Mouse (Mus musculus): ENCODE measurements at regions not wholly inside any gene's neighbourhood (a gene's known extent, or its start where the extent isn't known, plus 50 kb on each side); places are given as distances from the start of the nearest gene placed in this dataset.
"Not testable (repeated sequence)": the region's sequence is repeated elsewhere in the genome, so short reads cannot be mapped to it uniquely, and the experiment has no call there.

GRCm38 (mm10) chr1:83970641-83971285 is 393.2 kb downstream of the Pid1 start:
- Histone ChIP-seq H3K4me3 (replicated peaks; ENCODE audit: low read length) (no peak overlapping the region), H3K9me3 (ENCODE audit: low read length) (no peaks in the 10 kb centered on the region), H3K27me3 (ENCODE audit: insufficient read depth, low read length) (no peaks in the 10 kb centered on the region), H3K4me1 (replicated peaks; ENCODE audit: low read depth, low read length) (no peaks in the 10 kb centered on the region), H3K36me3 (ENCODE audit: insufficient read depth, low read length) (no peaks in the 10 kb centered on the region)
- TF ChIP-seq CTCF (conservative IDR thresholded peaks at IDR 0.05; ENCODE audit: low read length), result no peak

- H3K27me3 ChIP-seq (ENCODE audit: insufficient read depth, low read length); H3K9me3 ChIP-seq (ENCODE audit: low read length); H3K36me3 ChIP-seq (ENCODE audit: insufficient read depth, low read length); H3K4me3 ChIP-seq (replicated peaks; ENCODE audit: low read length); H3K4me1 ChIP-seq (replicated peaks; ENCODE audit: low read depth, low read length): not testable (repeated sequence)
These were observed 399.3 kb downstream of the Pid1 start for GRCm38 (mm10) chr1:83964631-83965030.

- TF ChIP-seq NANOG (IDR thresholded peaks at IDR 0.05; ENCODE audit: borderline replicate concordance, low read length), result no peak
- TF ChIP-seq CTCF (conservative IDR thresholded peaks at IDR 0.05; ENCODE audit: low read length), result no peak
- Histone ChIP-seq H3K4me3 (replicated peaks; ENCODE audit: low read length) (no peak overlapping the region), H3K4me1 (replicated peaks; ENCODE audit: low read depth, low read length) (no peaks in the 10 kb centered on the region), H3K27me3 (ENCODE audit: insufficient read depth, low read length) (no peaks in the 10 kb centered on the region), H3K9me3 (ENCODE audit: low read length) (no peaks in the 10 kb centered on the region), H3K36me3 (ENCODE audit: insufficient read depth, low read length) (no peaks in the 10 kb centered on the region)
These were observed 402.2 kb downstream of the Pid1 start for GRCm38 (mm10) chr1:83961761-83962160.

- Histone ChIP-seq H3K36me3 (ENCODE audit: insufficient read depth, low read length) (no peaks in the 10 kb centered on the region), H3K9me3 (ENCODE audit: low read length) (no peaks in the 10 kb centered on the region), H3K4me1 (replicated peaks; ENCODE audit: low read depth, low read length) (no peaks in the 10 kb centered on the region), H3K4me3 (replicated peaks; ENCODE audit: low read length) (no peak overlapping the region), H3K27me3 (ENCODE audit: insufficient read depth, low read length) (no peaks in the 10 kb centered on the region)
- TF ChIP-seq POU5F1 (IDR thresholded peaks at IDR 0.05; ENCODE audit: borderline replicate concordance, low read length) (no peak), NANOG (IDR thresholded peaks at IDR 0.05; ENCODE audit: borderline replicate concordance, low read length) (no peak), CTCF (conservative IDR thresholded peaks at IDR 0.05; ENCODE audit: low read length) (no peak)
These were observed 404.2 kb downstream of the Pid1 start for GRCm38 (mm10) chr1:83959756-83960155.

- no peaks in the 10 kb centered on the region for H3K4me1 ChIP-seq (replicated peaks; ENCODE audit: low read depth, low read length)
- H3K27me3 ChIP-seq (ENCODE audit: insufficient read depth, low read length), result no peaks in the 10 kb centered on the region
- no peaks in the 10 kb centered on the region for H3K9me3 ChIP-seq (ENCODE audit: low read length)
- no peaks in the 10 kb centered on the region for H3K36me3 ChIP-seq (ENCODE audit: insufficient read depth, low read length)
- TF ChIP-seq CTCF (conservative IDR thresholded peaks at IDR 0.05; ENCODE audit: low read length) (no peak), NANOG (IDR thresholded peaks at IDR 0.05; ENCODE audit: borderline replicate concordance, low read length) (no peak), POU5F1 (IDR thresholded peaks at IDR 0.05; ENCODE audit: borderline replicate concordance, low read length) (no peak)
- H3K4me3 ChIP-seq (replicated peaks; ENCODE audit: low read length), result no peak overlapping the region
These were observed 441.1 kb downstream of the Pid1 start for GRCm38 (mm10) chr1:83922900-83923299.

GRCm38 (mm10) chr1:83915454-83915853 is 448.5 kb downstream of the Pid1 start:
- no peak overlapping the region for H3K4me3 ChIP-seq (replicated peaks; ENCODE audit: low read length)
- H3K9me3 ChIP-seq (ENCODE audit: low read length), result no peaks in the 10 kb centered on the region; the same call in 1 of the 2 replicates
- no peak for TF ChIP-seq POU5F1 (IDR thresholded peaks at IDR 0.05; ENCODE audit: borderline replicate concordance, low read length)
- TF ChIP-seq NANOG (IDR thresholded peaks at IDR 0.05; ENCODE audit: borderline replicate concordance, low read length), result no peak
- TF ChIP-seq CTCF (conservative IDR thresholded peaks at IDR 0.05; ENCODE audit: low read length), result no peak
- no peaks in the 10 kb centered on the region for H3K36me3 ChIP-seq (ENCODE audit: insufficient read depth, low read length)
- no peaks in the 10 kb centered on the region for H3K4me1 ChIP-seq (replicated peaks; ENCODE audit: low read depth, low read length)
- no peaks in the 10 kb centered on the region for H3K27me3 ChIP-seq (ENCODE audit: insufficient read depth, low read length)

GRCm38 (mm10) chr1:83907347-83907746 is 456.6 kb downstream of the Pid1 start:
- Histone ChIP-seq H3K4me1 (replicated peaks; ENCODE audit: low read depth, low read length) (no peaks in the 10 kb centered on the region), H3K36me3 (ENCODE audit: insufficient read depth, low read length) (no peaks in the 10 kb centered on the region), H3K27me3 (ENCODE audit: insufficient read depth, low read length) (no peaks in the 10 kb centered on the region), H3K4me3 (replicated peaks; ENCODE audit: low read length) (no peak overlapping the region), H3K9me3 (ENCODE audit: low read length) (no peaks in the 10 kb centered on the region; the same call in 1 of the 2 replicates)
- TF ChIP-seq POU5F1 (IDR thresholded peaks at IDR 0.05; ENCODE audit: borderline replicate concordance, low read length) (no peak), CTCF (conservative IDR thresholded peaks at IDR 0.05; ENCODE audit: low read length) (no peak), NANOG (IDR thresholded peaks at IDR 0.05; ENCODE audit: borderline replicate concordance, low read length) (no peak)

GRCm38 (mm10) chr1:83906906-83907305 is 457.1 kb downstream of the Pid1 start:
- TF ChIP-seq CTCF (conservative IDR thresholded peaks at IDR 0.05; ENCODE audit: low read length) (no peak), NANOG (IDR thresholded peaks at IDR 0.05; ENCODE audit: borderline replicate concordance, low read length) (no peak), POU5F1 (IDR thresholded peaks at IDR 0.05; ENCODE audit: borderline replicate concordance, low read length) (no peak)
- Histone ChIP-seq H3K36me3 (ENCODE audit: insufficient read depth, low read length) (no peaks in the 10 kb centered on the region), H3K9me3 (ENCODE audit: low read length) (no peaks in the 10 kb centered on the region; the same call in 1 of the 2 replicates)

GRCm38 (mm10) chr1:83900135-83900534 is 463.8 kb downstream of the Pid1 start:
- Histone ChIP-seq H3K9me3 (ENCODE audit: low read length) (no peaks in the 10 kb centered on the region), H3K4me1 (replicated peaks; ENCODE audit: low read depth, low read length) (no peaks in the 10 kb centered on the region), H3K27me3 (ENCODE audit: insufficient read depth, low read length) (no peaks in the 10 kb centered on the region), H3K4me3 (replicated peaks; ENCODE audit: low read length) (no peak overlapping the region), H3K36me3 (ENCODE audit: insufficient read depth, low read length) (no peaks in the 10 kb centered on the region)
- TF ChIP-seq POU5F1 (IDR thresholded peaks at IDR 0.05; ENCODE audit: borderline replicate concordance, low read length) (no peak), CTCF (conservative IDR thresholded peaks at IDR 0.05; ENCODE audit: low read length) (no peak), NANOG (IDR thresholded peaks at IDR 0.05; ENCODE audit: borderline replicate concordance, low read length) (no peak)

More at GRCm38 (mm10) chr1:83906906-83907305, 457.1 kb downstream of the Pid1 start:
- Histone ChIP-seq H3K4me1 (replicated peaks; ENCODE audit: low read depth, low read length) (no peaks in the 10 kb centered on the region), H3K27me3 (ENCODE audit: insufficient read depth, low read length) (no peaks in the 10 kb centered on the region), H3K4me3 (replicated peaks; ENCODE audit: low read length) (no peak overlapping the region)

Data from E14TG2a.4 (cell line).